Mouse (Mus musculus) thymus, postnatal 0 days (tissue): ENCODE data around the gene Simc1. TPM values are rescaled to one million over a fixed set of nuclear protein-coding genes. Genes with fewer than 3 reads are reported as not detected.
A peak's percentile ranks its signal among the peaks of the same experiment; 100 is the strongest.
"Not testable (repeated sequence)": the region's sequence is repeated elsewhere in the genome, so short reads cannot be mapped to it uniquely, and the experiment has no call there.

Source experiments
- DNase-seq: peaks from one replicate; pipeline ENCODE4 v3.0.0-alpha.2; 2015; ENCODE audit warnings: low spot score
- polyA plus RNA-seq: library from polyadenylated mRNA; unstranded; fragments of >200 nt; fragmentation: Nextera tagmentation; extraction: Ambion mirVana; gene quantifications from 2 replicates; pipeline ENCODE4 v1.2.1, GENCODE M21; 2015

The Simc1 gene
- polyA plus RNA-seq = 4.3 and 4.9 TPM in 2 replicates

DNA sequence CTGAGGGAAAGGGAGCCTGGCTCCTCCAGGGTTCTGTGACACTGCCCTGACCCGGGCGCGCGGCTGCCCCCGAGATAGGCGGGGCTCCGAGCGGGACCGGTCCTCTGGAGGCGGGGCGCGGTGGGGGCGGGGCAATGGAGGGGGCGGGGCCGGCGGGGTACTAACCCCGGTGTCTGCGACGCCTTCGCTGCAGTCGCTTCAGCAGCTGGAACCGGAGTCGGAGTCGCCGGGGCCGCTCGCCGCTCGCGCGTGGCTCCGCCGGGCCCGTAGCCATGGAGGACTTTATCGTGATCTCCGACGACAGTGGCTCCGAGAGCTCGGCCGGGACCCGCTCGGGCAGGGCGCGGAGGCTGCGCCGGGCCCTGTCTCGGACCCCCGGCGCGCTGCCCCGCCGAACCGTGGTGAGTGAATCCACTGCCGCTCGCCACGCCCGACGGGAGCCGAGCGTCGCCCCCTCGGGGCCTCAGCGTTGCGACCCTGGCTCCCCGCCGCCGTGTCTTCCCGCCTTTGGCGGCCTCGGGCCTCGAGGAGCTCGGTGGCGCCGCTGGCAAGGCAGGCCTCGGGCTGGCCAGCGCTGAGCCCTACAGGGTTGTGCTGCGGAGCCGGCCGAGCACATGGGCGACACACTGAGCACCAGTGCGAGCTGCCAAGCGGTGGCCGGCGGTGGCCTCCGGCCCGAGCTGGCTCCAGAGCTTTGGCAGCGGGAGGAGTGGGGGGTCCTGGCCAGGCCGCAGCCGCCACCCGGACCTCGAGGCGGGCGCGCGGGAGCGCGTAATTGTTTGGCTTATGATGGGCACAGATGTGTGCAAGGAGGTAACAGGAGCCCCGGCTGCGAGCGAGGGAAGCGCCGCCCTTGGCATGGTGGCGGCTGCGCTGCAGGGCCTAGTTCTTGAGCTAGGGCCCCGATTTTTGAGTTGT lies at the start of gene Simc1:
Gene Simc1, plus strand, starts transcription at position 176 of the 918 bp plus-strand sequence.
- peak; percentile 73 for DNase-seq

DNA sequence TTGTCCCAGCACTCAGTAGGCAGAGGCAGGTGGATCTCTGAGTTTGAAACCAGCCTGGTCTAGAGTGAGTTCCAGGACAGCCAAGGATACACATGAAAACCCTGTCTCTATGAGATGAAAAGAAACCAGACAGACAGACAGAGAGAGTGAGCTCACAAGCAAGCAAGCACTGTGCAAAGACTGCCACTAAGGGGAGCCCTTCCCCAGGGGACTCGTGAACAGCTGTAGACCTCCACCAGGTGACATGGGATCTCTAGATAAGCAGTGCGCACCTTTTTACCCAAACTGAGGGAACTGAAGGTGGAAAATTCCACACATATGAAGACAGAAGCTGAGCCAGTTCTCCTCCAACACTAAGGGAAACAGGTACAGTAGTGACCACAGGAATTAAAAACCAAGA lies 46.5 kb upstream of the Simc1 start:
- DNase-seq = peak; percentile 56

DNA sequence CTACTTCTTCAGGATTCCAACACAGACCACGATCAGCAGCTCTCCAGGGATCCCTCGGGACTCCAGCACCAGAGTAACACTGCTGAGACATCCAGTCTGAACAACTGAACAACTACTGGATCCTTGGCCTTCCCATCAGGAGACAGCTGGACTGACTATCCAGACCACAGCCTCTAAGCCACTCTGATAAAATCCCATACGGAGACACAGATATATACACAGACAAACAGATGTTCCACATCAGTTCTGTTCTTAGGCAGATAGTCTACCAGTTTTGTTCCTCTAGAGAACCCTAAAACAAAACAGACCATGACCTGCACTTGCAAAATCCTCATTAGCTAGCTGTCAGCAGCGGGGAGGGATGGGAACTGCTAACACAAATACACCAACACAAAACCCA lies 44.3 kb upstream of the Simc1 start:
- DNase-seq = no peak

GRCm38 (mm10) chr13:54468098-54469011 lies 35.2 kb upstream of the Simc1 start, which contains the start of gene Thoc3:
Gene Thoc3, minus strand, starts transcription at chr13:54468849.
- DNase-seq = peak; percentile 91

- DNase-seq = no peak
Measured at GRCm38 (mm10) chr13:54469012-54469354, 34.6 kb upstream of the Simc1 start.

- no peak for DNase-seq
Measured at GRCm38 (mm10) chr13:54471967-54472366, 31.6 kb upstream of the Simc1 start.

- DNase-seq = no peak
Measured at GRCm38 (mm10) chr13:54474996-54475395, 28.6 kb upstream of the Simc1 start.

- DNase-seq = no peak
Measured at GRCm38 (mm10) chr13:54475702-54476101, 27.9 kb upstream of the Simc1 start.

DNA sequence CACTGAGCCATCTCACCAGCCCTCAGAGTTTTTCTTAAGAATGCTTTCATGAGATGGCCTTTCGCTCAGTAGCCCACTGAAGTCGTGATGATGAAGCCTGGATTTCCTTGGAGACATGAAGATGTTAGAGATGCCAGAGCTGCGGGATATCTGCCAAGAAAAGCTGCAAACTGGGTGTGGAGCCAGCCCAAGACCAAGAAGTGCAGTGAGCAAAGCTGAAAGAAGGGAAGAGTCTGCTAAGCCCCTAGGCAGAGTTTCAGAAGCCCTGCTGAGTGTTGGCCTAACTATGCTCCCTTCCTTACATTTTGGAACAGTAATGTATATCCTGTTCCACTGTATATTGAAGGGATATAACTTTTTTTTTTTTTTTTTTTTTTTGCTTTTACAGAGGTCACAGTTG lies 24.3 kb upstream of the Simc1 start:
- DNase-seq = no peak

GRCm38 (mm10) chr13:54481498-54481897 lies 22.1 kb upstream of the Simc1 start:
- DNase-seq = no peak

DNA sequence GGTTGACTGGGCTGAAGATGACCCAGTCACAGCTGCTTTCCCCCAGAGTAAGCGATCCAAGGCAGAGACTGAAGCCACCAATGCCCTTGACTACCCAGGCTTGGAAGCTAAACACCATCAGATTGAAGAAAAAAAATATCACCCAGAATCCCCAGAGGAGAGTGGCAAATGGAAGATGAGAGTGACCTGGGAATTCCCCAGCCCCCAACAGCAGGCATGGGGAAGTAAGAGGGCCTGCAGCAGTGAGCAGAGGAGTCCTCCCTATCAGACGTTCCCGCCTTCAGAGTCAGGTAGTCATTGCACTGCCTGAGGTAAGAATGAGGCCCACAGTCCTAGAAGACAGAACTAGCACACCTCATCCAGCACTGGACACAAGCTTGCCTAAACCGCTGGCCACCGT lies 13.2 kb upstream of the Simc1 start:
- DNase-seq = no peak

- DNase-seq = no peak
Measured at GRCm38 (mm10) chr13:54491381-54491780, 12.2 kb upstream of the Simc1 start.

DNA sequence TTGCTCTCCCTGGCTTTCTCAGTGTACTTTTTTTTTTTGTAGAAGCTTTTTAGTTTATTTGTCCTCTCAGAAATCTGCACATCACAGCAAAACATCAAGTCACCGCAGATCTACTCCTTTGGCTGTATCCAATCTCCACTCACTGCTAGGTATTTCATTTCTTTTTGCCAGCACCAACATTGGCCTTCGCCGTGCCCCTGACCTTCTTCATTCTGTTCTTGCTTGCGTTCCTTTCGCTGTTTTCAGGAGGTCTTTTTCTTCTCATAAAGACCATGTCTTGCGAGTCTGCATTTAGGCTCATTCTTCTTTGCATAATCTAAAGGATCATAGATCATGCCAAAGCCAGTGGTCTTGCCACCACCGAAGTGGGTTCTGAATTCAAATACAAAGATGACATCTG lies 4.0 kb upstream of the Simc1 start:
- not testable (repeated sequence) for DNase-seq

- DNase-seq = no peak
Measured at GRCm38 (mm10) chr13:54501352-54501751, 2.2 kb upstream of the Simc1 start.

- no peak for DNase-seq
Measured at GRCm38 (mm10) chr13:54501957-54502690, 1.5 kb upstream of the Simc1 start.

GRCm38 (mm10) chr13:54503278-54503603 lies 338 bp upstream of the Simc1 start:
- DNase-seq = no peak

GRCm38 (mm10) chr13:54504611-54505260 lies 1.2 kb downstream of the Simc1 start:
- DNase-seq = peak; percentile 12

GRCm38 (mm10) chr13:54505920-54506319 lies 2.3 kb downstream of the Simc1 start:
- no peak for DNase-seq

DNA sequence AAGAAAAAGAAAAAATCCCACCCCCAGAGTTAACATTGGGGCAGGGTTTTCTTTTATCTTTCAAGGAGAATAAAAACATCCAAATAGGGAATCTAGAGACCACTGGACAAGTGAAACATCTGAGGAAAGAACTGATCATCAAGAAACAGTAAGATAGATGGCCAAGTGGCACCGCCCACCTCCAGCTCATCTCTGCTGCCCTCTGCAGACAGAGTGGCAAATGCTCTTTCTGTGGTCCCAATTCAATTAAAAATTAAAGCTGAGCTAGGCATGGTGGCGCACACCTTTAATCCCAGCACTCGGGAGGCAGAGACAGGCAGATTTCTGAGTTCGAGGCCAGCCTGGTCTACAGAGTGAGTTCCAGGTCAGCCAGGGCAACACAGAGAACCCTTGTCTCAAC lies 16.6 kb downstream of the Simc1 start:
- DNase-seq = peak; percentile 8

DNA sequence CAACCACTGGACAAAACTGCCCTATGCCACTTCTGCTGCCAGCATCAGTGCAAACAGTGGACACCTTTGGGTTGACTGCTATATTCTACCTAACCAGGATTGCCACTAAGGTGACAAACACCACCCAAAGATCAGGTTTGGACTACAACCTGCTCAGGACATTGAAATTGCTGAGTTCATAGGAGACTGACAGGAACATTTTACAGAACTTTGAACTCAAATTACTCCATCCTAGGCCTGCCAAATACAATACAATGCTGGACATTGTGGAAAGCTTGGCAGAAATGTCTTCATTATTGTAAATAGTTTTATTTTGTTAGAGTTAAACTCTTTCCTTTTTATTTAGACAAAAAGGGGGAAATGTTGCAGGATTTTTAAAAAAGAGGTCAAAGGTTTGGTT lies 17.6 kb downstream of the Simc1 start:
- no peak for DNase-seq

DNA sequence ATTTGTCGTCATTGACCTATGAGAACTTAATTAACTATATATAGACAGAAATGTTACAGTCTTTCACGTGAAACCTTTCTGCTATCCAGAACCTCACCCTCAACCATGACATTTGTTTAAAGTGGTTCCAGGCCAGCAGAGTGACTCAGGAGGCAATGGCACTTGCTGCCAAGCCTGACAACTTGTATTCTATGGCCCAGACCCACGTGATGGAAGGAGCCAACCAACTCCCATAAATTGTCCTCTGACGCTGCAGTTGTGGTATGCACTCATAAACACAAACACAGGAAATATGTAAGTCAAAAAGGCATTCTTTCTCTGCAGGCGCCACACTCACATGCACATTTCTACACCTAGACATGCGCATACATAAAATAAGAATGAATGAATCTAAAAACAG lies 23.6 kb downstream of the Simc1 start:
- no peak for DNase-seq
